Mouse (Mus musculus) kidney, embryonic 14.5 days (tissue): Measurements from ENCODE around the gene Ablim1. TPM values are rescaled to one million over a fixed set of nuclear protein-coding genes. Genes with fewer than 3 reads are reported as not detected.

Source experiments
- ATAC-seq: fragments of 200-750 bp; cut with Nextera tagmentation; 2 replicates; pipeline ENCODE4 v1.8.0; 2017; ENCODE audit warnings: moderate number of reproducible peaks, mild to moderate bottlenecking, moderate TSS enrichment, moderate library complexity; ENCODE audit not compliant: low FRiP score, low TSS enrichment
- H3K27ac ChIP-seq: fragments of 300-500 bp; sonication (generic); 2 replicates; pipeline ENCODE4 v1.5.1; 2014; ENCODE audit warnings: low read depth, mild to moderate bottlenecking, low read length, moderate library complexity, mixed read lengths
- H3K27me3 ChIP-seq: fragments of 300-500 bp; sonication (generic); 2 replicates; pipeline ENCODE4 v1.6.1; 2014; ENCODE audit warnings: mild to moderate bottlenecking, low read length; ENCODE audit not compliant: control insufficient read depth, insufficient read depth
- H3K36me3 ChIP-seq: fragments of 300-500 bp; sonication (generic); 2 replicates; pipeline ENCODE4 v1.6.1; 2014; ENCODE audit warnings: low read length, mixed read lengths; ENCODE audit not compliant: control insufficient read depth, insufficient read depth
- H3K4me1 ChIP-seq: fragments of 300-500 bp; sonication (generic); 2 replicates; pipeline ENCODE4 v1.6.1; 2014; ENCODE audit warnings: low read length, mixed read lengths; ENCODE audit not compliant: control insufficient read depth, insufficient read depth
- H3K4me2 ChIP-seq: fragments of 300-500 bp; sonication (generic); replicated peaks from 2 replicates; pipeline ENCODE4 v1.6.1; 2014; ENCODE audit warnings: low read depth, mild to moderate bottlenecking, low read length
- H3K4me3 ChIP-seq: fragments of 300-500 bp; sonication (generic); 2 replicates; pipeline ENCODE4 v1.5.1; 2014; ENCODE audit warnings: mild to moderate bottlenecking, low read length
- H3K9ac ChIP-seq: fragments of 300-500 bp; sonication (generic); 2 replicates; pipeline ENCODE4 v1.6.1; 2014; ENCODE audit warnings: low read depth, mild to moderate bottlenecking, low read length, moderate library complexity
- H3K9me3 ChIP-seq: fragments of 300-500 bp; sonication (generic); 2 replicates; pipeline ENCODE4 v1.6.1; 2016; ENCODE audit warnings: low read length; ENCODE audit not compliant: control insufficient read depth
- WGBS: fragments of 180-500 bp; shearing (Covaris S2); extraction: QIAGEN DNeasy Blood & Tissue Kit; methylation state at CpG from one replicate; pipeline ENCODE4 v1.1.7; 2014; 5-methylcytosine and 5-hydroxymethylcytosine counted together
- polyA plus RNA-seq: library from polyadenylated mRNA; unstranded; fragments of >200 nt; fragmentation: Nextera tagmentation; extraction: Ambion mirVana; gene quantifications from 2 replicates; pipeline ENCODE4 v1.2.1, GENCODE M21; 2014

Gene Ablim1
- polyA plus RNA-seq, 1 experiment from 2014 or later = 36.0 TPM

DNA sequence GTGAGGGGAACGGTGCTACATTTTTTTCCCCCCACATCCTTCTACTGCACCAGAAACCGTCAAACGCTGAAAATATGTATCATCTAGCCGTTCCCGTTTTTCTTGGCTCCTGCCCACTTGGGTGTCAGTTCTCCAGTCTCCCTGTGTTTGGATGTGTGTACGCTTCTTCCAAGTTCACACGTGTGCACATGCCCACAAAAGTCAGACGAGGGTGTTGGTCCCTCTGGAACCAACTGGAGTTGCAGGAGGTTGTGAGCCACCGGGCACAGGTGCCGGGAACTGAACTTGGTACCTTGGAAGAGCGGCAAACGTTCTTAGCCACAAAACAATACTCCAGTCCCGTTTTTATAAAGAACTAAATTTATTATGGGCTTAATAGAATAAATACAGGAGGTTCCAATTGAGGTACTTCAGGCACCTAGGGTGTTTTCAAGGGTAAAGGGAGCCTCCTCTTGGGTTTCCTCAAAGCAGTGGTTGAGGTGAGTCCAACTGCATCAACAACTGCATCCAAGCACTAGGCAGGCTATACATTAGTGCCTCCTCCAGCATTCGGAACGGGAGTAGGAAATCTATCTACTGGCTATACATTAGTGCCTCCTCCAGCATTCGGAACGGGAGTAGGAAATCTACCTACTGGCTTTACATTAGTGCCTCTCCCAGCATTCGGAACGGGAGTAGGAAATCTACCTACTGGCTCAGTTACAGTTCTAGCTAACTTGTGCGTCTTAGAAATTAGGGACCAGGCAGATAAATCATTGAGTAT, 44.3 kb upstream of the Ablim1 start:
- no peak overlapping the region for H3K4me3 ChIP-seq
- no peaks in the 10 kb centered on the region for H3K27me3 ChIP-seq
- H3K9ac ChIP-seq = no peak overlapping the region; the same call in 1 of the 2 replicates
- no peaks in the 10 kb centered on the region for H3K9me3 ChIP-seq
- H3K27ac ChIP-seq = no peak overlapping the region
- no peak for ATAC-seq
- H3K4me1 ChIP-seq = peaks cover 25% of the 10 kb centered on the region
- H3K36me3 ChIP-seq = no peaks in the 10 kb centered on the region; the same call in 1 of the 2 replicates
- WGBS = 90% methylated on average over 20 of the region's 20 CpGs
- H3K4me2 ChIP-seq = peak overlapping the region; percentile 13; the same call in 1 of the 2 replicates

- H3K9me3 ChIP-seq = no peaks in the 10 kb centered on the region
- H3K9ac ChIP-seq = no peak overlapping the region
- 76% methylated on average over 12 of the region's 12 CpGs for WGBS
- no peaks in the 10 kb centered on the region for H3K36me3 ChIP-seq
- peaks cover 18% of the 10 kb centered on the region for H3K4me1 ChIP-seq
- H3K4me3 ChIP-seq = no peak overlapping the region
- ATAC-seq = no peak
- H3K4me2 ChIP-seq = peak overlapping the region; percentile 18; the same call in 1 of the 2 replicates
- H3K27ac ChIP-seq = no peak overlapping the region
- no peaks in the 10 kb centered on the region for H3K27me3 ChIP-seq
Measured at GRCm38 (mm10) chr19:57358322-57358721, 43.6 kb upstream of the Ablim1 start.

- H3K9ac ChIP-seq = no peak overlapping the region
- H3K27me3 ChIP-seq = no peaks in the 10 kb centered on the region
- no peak overlapping the region for H3K4me3 ChIP-seq
- H3K4me1 ChIP-seq = peaks cover 13% of the 10 kb centered on the region
- no peaks in the 10 kb centered on the region for H3K9me3 ChIP-seq
- H3K27ac ChIP-seq = no peak overlapping the region
- no peaks in the 10 kb centered on the region for H3K36me3 ChIP-seq
- H3K4me2 ChIP-seq = peak overlapping the region; percentile 18; the same call in 1 of the 2 replicates
- ATAC-seq = no peak
- WGBS = 94% methylated on average over 5 of the region's 5 CpGs
Measured at GRCm38 (mm10) chr19:57357811-57358210, 43.1 kb upstream of the Ablim1 start.

- Histone ChIP-seq H3K4me3 (no peak overlapping the region), H3K27ac (no peak overlapping the region), H3K4me1 (peaks cover 8% of the 10 kb centered on the region; the same call in 1 of the 2 replicates), H3K27me3 (no peaks in the 10 kb centered on the region), H3K9ac (no peak overlapping the region), H3K4me2 (no peak overlapping the region), H3K9me3 (no peaks in the 10 kb centered on the region), H3K36me3 (no peaks in the 10 kb centered on the region)
- ATAC-seq = no peak
- 95% methylated on average over 6 of the region's 6 CpGs for WGBS
Measured at GRCm38 (mm10) chr19:57357244-57357643, 42.5 kb upstream of the Ablim1 start.

GRCm38 (mm10) chr19:57356273-57356672, 41.6 kb upstream of the Ablim1 start:
- Histone ChIP-seq H3K9ac (no peak overlapping the region), H3K9me3 (no peaks in the 10 kb centered on the region), H3K4me1 (peaks cover 8% of the 10 kb centered on the region; the same call in 1 of the 2 replicates), H3K27ac (peak overlapping the region; percentile 42), H3K27me3 (no peaks in the 10 kb centered on the region), H3K36me3 (no peaks in the 10 kb centered on the region), H3K4me3 (no peak overlapping the region), H3K4me2 (no peak overlapping the region)
- ATAC-seq = no peak
- WGBS = 63% methylated on average over 7 of the region's 7 CpGs

DNA sequence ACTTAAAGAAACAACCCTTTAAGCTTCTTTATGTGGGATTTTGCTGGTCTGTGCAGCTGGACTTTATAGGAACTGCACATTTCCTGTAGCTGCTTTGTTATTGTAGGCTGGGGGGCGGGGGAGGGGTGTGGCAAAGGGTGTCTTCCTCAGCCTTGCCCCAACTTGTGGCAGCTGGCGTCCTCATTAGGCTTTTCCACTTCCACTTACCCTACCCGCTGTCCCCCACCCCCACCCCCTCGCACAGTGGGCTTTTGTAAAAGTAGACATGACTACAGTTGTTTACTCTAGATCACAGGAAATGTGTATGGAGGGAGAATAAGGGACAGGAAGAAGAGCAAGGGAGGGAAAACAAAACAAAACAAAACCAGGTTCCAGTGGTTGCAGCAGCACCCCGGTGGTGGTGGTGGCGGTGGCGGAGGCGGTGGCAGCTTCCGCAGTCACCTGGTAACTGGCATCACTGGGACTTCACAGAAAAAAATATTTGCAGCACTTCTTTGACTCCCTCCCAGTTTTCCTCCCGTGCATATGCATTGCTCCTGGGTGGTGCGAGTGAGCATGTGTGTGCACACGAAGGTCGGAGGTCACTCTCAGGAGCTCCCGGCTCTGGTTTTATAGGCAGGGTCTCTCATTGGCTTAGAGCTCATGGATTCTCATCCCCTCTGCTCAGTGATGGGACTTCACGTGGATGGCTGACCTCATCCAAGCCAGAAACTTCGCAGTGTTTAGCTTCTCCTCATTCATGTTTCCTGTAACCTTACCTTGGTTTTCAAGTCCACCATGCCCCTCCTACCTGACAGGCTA, 40.9 kb upstream of the Ablim1 start:
- H3K4me1 ChIP-seq = peaks cover 8% of the 10 kb centered on the region; the same call in 1 of the 2 replicates
- no peaks in the 10 kb centered on the region for H3K9me3 ChIP-seq
- H3K4me3 ChIP-seq = no peak overlapping the region
- H3K9ac ChIP-seq = no peak overlapping the region
- no peaks in the 10 kb centered on the region for H3K27me3 ChIP-seq
- 0 out of 2 replicates have a peak, but pooled peaks have one; percentile 21 for ATAC-seq
- peak overlapping the region; percentile 42 for H3K27ac ChIP-seq
- H3K4me2 ChIP-seq = no peak overlapping the region
- H3K36me3 ChIP-seq = no peaks in the 10 kb centered on the region
- 62% methylated on average over 16 of the region's 16 CpGs for WGBS

- H3K27ac ChIP-seq = peak overlapping the region; percentile 42; the same call in 1 of the 2 replicates
Measured at GRCm38 (mm10) chr19:57354715-57355114, 40.0 kb upstream of the Ablim1 start.

GRCm38 (mm10) chr19:57354050-57354449, 39.3 kb upstream of the Ablim1 start:
- Histone ChIP-seq H3K4me1 (peaks cover 4% of the 10 kb centered on the region; the same call in 1 of the 2 replicates), H3K4me2 (no peak overlapping the region), H3K9ac (no peak overlapping the region), H3K27ac (no peak overlapping the region), H3K36me3 (no peaks in the 10 kb centered on the region), H3K4me3 (no peak overlapping the region), H3K27me3 (no peaks in the 10 kb centered on the region), H3K9me3 (no peaks in the 10 kb centered on the region)
- ATAC-seq = no peak
- WGBS = 95% methylated on average over 11 of the region's 11 CpGs

More at GRCm38 (mm10) chr19:57354715-57355114, 40.0 kb upstream of the Ablim1 start:
- H3K4me3 ChIP-seq = no peak overlapping the region
- H3K9ac ChIP-seq = no peak overlapping the region
- ATAC-seq = no peak
- H3K9me3 ChIP-seq = no peaks in the 10 kb centered on the region
- 82% methylated on average over 6 of the region's 6 CpGs for WGBS
- H3K4me1 ChIP-seq = peaks cover 5% of the 10 kb centered on the region; the same call in 1 of the 2 replicates
- no peaks in the 10 kb centered on the region for H3K27me3 ChIP-seq
- no peak overlapping the region for H3K4me2 ChIP-seq
- no peaks in the 10 kb centered on the region for H3K36me3 ChIP-seq
